Mouse (Mus musculus) C2C12 (cell line): ENCODE results near the gene Pacs1. TPM values are rescaled to one million over a fixed set of nuclear protein-coding genes. Genes with fewer than 3 reads are reported as not detected.
A peak's percentile ranks its signal among the peaks of the same experiment; 100 is the strongest.

ENCODE experiments used
- H3K27me3 ChIP-seq: one replicate; pipeline ENCODE4 v1.6.1; 2011; ENCODE audit not compliant: control insufficient read depth, insufficient read depth, insufficient read length
- H3K36me3 ChIP-seq: one replicate; pipeline ENCODE4 v1.6.1; 2011; ENCODE audit not compliant: control insufficient read depth, insufficient read depth
- H3K4me3 ChIP-seq: one replicate; pipeline ENCODE4 v1.5.1; 2011; ENCODE audit warnings: mild to moderate bottlenecking, control low read depth; ENCODE audit not compliant: poor library complexity, insufficient read depth, severe bottlenecking
- H3K79me2 ChIP-seq: one replicate; pipeline ENCODE4 v1.6.1; 2011; ENCODE audit not compliant: control insufficient read depth, insufficient read depth
- H3K79me3 ChIP-seq: one replicate; pipeline ENCODE4 v1.6.1; 2011; ENCODE audit warnings: low read depth, control low read depth
- H3ac ChIP-seq: one replicate; pipeline ENCODE3; 2011; ENCODE audit warnings: low read depth; ENCODE audit not compliant: control insufficient read depth, insufficient read length
- CEBPB ChIP-seq: IDR thresholded peaks from one replicate; pipeline ENCODE4 v1.6.1; 2011; ENCODE audit warnings: low read depth, mild to moderate bottlenecking, control low read depth, moderate library complexity
- CTCF ChIP-seq: IDR thresholded peaks from one replicate; pipeline ENCODE4 v1.5.1; 2011; ENCODE audit not compliant: control insufficient read depth, insufficient read depth, insufficient read length
- FOSL1 ChIP-seq: IDR thresholded peaks from one replicate; pipeline ENCODE4 v1.8.0; 2011; ENCODE audit warnings: mild to moderate bottlenecking, low read length; ENCODE audit not compliant: poor library complexity, insufficient read depth, severe bottlenecking
- MAX ChIP-seq: IDR thresholded peaks from one replicate; pipeline ENCODE4 v1.6.1; 2011; ENCODE audit warnings: mild to moderate bottlenecking, control low read depth
- MYOD1 ChIP-seq: IDR thresholded peaks from one replicate; pipeline ENCODE4 v1.6.1; 2011; ENCODE audit warnings: low read depth; ENCODE audit not compliant: control insufficient read depth, insufficient read length
- MYOG ChIP-seq: IDR thresholded peaks from one replicate; pipeline ENCODE4 v1.6.1; 2011; ENCODE audit not compliant: control insufficient read depth, insufficient read length; ENCODE audit errors: extremely low read depth
- USF1 ChIP-seq: IDR thresholded peaks from one replicate; pipeline ENCODE4 v1.6.1; 2011; ENCODE audit warnings: low read depth, mild to moderate bottlenecking, control low read depth, moderate library complexity
- polyA plus RNA-seq: library from polyadenylated mRNA; unstranded; fragments of >200 nt; fragmentation: generic; extraction: Trizol; gene quantifications from one replicate; pipeline ENCODE4 v1.2.1, GENCODE M21; 2012; ENCODE audit warnings: missing spikeins

Pacs1 gene
- polyA plus RNA-seq, 1 experiment, result 10.1 TPM

DNA sequence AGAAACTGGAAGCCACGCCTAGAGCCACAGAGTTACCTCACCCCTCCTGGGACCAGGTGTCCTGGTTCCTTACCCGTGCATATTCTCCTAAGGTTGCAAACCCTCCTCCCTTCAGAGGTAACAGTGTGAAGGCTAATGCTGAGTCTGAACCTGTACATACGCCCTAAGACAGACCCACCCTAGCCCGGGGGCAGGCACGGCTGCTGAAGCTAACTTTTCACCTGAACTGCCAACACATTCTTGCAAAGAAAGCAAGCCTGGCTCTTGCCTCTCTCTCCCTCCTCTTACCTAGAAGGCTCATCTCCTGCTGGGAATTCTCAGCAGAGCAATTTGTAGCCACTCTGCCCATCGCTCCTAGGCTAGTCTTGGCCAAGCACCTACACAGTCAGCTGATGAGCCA lies 27.7 kb upstream of the Pacs1 start:
- no peaks in the 10 kb centered on the region for H3K79me3 ChIP-seq
- TF ChIP-seq MAX (no peak), CTCF (no peak)
- H3K79me2 ChIP-seq, result no peaks in the 10 kb centered on the region
- H3K4me3 ChIP-seq, result no peak overlapping the region
- no peaks in the 10 kb centered on the region for H3K27me3 ChIP-seq
- no peak overlapping the region for H3ac ChIP-seq
- H3K36me3 ChIP-seq, result no peaks in the 10 kb centered on the region

DNA sequence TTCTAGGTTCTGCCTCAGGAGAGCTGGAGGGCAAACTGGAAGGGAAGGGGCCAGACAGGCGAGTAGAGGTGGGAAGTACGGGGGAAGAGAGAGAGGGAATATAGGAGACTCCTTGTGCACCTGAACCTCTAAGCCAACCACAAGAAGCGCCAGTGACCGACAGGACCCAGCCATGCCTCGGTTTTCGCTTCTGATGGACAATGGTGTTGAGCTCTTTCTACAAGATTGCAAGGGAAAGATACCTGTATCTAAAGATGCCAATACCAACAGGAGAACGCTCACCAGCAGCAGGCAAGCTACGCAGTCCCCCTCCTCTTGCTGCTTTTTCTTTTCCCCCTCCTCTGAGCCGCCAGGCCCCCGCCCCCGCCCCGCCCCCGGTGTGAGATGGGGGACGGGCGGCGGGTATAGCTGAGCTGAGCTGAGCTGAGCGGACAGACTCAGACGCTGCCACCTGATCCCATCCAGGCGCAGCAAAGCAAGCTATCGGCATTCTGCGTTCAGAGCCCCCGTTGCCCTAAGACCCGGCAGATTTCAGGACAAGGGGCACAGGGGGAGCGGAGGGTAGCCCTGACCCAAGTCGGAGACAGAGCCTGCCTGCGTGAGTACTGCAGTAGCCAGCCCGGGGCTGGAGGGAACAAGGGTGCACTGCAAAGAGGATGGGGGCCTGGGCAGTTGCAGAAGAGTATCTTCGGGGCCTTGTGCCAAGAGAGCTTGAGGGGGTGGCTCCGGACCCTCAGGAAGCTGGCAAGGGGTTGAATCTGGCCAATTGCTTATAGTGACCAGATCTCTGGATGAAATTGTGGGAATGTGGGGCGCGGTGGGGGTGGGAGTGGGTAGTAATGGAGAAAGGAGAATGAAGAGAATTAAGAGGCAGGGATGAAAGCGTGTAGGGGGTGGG lies 25.2 kb upstream of the Pacs1 start, which contains the start of gene Gal3st3:
Gene Gal3st3, plus strand, starts transcription at position 429 of the 898 bp plus-strand sequence.
- Histone ChIP-seq H3K79me2 (peaks cover 20% of the 10 kb centered on the region), H3K36me3 (peaks cover 13% of the 10 kb centered on the region), H3K79me3 (peaks cover 18% of the 10 kb centered on the region), H3ac (no peak within 1 kb of the TSS), H3K27me3 (no peaks in the 10 kb centered on the region), H3K4me3 (no peak within 1 kb of the TSS)
- no peak for TF ChIP-seq MAX
- no peak for TF ChIP-seq MYOG
- TF ChIP-seq CEBPB, result no peak
- no peak for TF ChIP-seq FOSL1
- TF ChIP-seq MYOD1, result no peak
- TF ChIP-seq CTCF, result no peak

DNA sequence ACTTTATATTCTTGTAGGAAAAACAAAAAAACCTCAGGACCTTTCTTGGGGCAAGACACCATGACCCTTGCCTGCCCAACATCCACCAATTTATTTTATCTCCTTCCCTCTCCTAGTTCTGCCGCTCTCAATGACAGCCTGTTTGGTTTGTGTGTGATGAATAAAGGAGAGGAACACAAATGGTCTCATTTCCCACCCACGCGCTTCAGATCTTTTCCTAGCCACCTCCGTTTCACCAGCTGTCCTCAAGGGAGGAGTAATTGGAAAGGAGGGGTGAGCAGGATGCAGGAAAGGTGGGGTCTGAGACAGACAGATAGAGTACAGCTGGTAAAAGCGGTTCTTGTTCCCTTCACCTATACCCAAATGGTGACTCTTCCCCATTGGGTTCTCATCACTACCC lies 23.7 kb upstream of the Pacs1 start:
- Histone ChIP-seq H3K79me3 (peaks cover 23% of the 10 kb centered on the region), H3ac (no peak overlapping the region), H3K27me3 (no peaks in the 10 kb centered on the region), H3K36me3 (peaks cover 28% of the 10 kb centered on the region), H3K4me3 (no peak overlapping the region), H3K79me2 (peaks cover 35% of the 10 kb centered on the region)
- no peak for TF ChIP-seq MYOD1
- TF ChIP-seq CEBPB, result no peak
- TF ChIP-seq USF1, result no peak
- no peak for TF ChIP-seq MAX
- TF ChIP-seq FOSL1, result no peak

DNA sequence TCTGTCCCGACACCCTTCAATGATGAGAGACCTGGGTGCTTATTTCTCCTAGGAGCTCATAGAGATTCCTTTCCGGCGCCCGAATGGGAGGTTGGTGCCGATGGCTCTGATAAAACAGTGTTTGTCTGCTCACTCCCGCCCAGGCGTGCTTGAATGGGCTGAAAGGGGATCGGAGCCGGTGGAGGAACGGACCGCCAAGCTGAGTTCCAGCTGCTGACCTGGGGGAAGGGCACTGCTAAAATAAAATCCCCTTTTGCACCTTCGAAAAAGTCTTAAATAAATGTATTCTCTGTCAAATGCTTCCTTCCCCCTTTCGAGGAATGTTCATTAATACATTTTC lies 22.8 kb upstream of the Pacs1 start:
- Histone ChIP-seq H3K79me2 (peaks cover 37% of the 10 kb centered on the region), H3K36me3 (peaks cover 37% of the 10 kb centered on the region)
- TF ChIP-seq MYOG (no peak), MAX (no peak), CTCF (no peak), FOSL1 (no peak), USF1 (no peak), CEBPB (no peak), MYOD1 (no peak)

GRCm38 (mm10) chr19:5294972-5295735 lies 22.2 kb upstream of the Pacs1 start, which contains the start of gene Sf3b2:
Gene Sf3b2, minus strand, starts transcription at chr19:5295455.
- Histone ChIP-seq H3K79me3 (peaks cover 23% of the 10 kb centered on the region), H3K36me3 (peaks cover 43% of the 10 kb centered on the region), H3K27me3 (no peaks in the 10 kb centered on the region), H3K79me2 (peaks cover 37% of the 10 kb centered on the region), H3ac (peak within 1 kb of the TSS; percentile 99), H3K4me3 (peak within 1 kb of the TSS; percentile 89)
- no peak for TF ChIP-seq USF1
- no peak for TF ChIP-seq MYOG
- peak; percentile 65 for TF ChIP-seq MAX
- TF ChIP-seq MYOD1, result no peak
- TF ChIP-seq CTCF, result peak; percentile 63
- no peak for TF ChIP-seq FOSL1
- TF ChIP-seq CEBPB, result peak; percentile 98

More for the DNA sequence above, 22.8 kb upstream of the Pacs1 start:
- Histone ChIP-seq H3K27me3 (no peaks in the 10 kb centered on the region), H3K79me3 (peaks cover 23% of the 10 kb centered on the region), H3K4me3 (peak overlapping the region; percentile 89), H3ac (peak overlapping the region; percentile 83)

DNA sequence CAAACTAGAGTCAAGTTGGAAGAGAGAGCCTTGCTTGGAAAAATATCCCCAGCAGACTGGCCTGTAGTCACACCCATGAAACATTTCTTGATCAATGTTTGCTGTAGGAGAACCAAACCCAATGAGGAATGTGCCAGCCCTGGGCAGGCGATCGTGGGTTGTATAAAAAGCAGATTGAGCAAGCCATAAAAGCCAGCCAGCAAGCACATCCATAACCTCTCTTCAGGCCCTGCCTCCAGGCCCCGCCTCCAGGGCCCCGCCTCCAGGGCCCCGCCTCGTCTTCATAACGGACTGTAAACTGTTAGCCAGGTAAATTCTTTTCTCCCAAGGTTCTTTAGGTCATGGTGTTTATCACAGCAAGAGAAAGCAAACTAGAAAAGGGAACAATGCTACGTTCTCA lies 5.5 kb upstream of the Pacs1 start:
- no peak for TF ChIP-seq MYOG
- no peak for TF ChIP-seq CEBPB
- TF ChIP-seq FOSL1, result no peak
- no peak for TF ChIP-seq MAX
- no peak for TF ChIP-seq MYOD1
- TF ChIP-seq CTCF, result no peak
- TF ChIP-seq USF1, result no peak

More for the DNA sequence above, 5.5 kb upstream of the Pacs1 start:
- Histone ChIP-seq H3ac (no peak overlapping the region), H3K27me3 (no peaks in the 10 kb centered on the region), H3K79me2 (peaks cover 16% of the 10 kb centered on the region), H3K4me3 (no peak overlapping the region), H3K36me3 (peaks cover 83% of the 10 kb centered on the region), H3K79me3 (peaks cover 7% of the 10 kb centered on the region)
